Mouse (Mus musculus): ENCODE data around the gene Cntn2.

- TF ChIP-seq CTCF (IDR thresholded peaks at IDR 0.05; ENCODE audit: control insufficient read depth, insufficient read depth, low read length), result no peak
- TF ChIP-seq POLR2A (IDR thresholded peaks at IDR 0.05; ENCODE audit: borderline replicate concordance, control insufficient read depth, low read depth, low read length), result no peak
Measured at GRCm38 (mm10) chr1:132536416-132536815, 6.6 kb downstream of the Cntn2 start.

All from bone marrow, adult 2 months (tissue).